Mouse (Mus musculus) liver, adult (tissue): ENCODE measurements around the gene Mrps18c.

ENCODE experiments used
- GATA4 ChIP-seq: IDR thresholded peaks from 2 replicates; pipeline ENCODE4 v1.6.1; 2014; ENCODE audit warnings: mild to moderate bottlenecking, low read length; ENCODE audit not compliant: insufficient replicate concordance

The Mrps18c gene

DNA sequence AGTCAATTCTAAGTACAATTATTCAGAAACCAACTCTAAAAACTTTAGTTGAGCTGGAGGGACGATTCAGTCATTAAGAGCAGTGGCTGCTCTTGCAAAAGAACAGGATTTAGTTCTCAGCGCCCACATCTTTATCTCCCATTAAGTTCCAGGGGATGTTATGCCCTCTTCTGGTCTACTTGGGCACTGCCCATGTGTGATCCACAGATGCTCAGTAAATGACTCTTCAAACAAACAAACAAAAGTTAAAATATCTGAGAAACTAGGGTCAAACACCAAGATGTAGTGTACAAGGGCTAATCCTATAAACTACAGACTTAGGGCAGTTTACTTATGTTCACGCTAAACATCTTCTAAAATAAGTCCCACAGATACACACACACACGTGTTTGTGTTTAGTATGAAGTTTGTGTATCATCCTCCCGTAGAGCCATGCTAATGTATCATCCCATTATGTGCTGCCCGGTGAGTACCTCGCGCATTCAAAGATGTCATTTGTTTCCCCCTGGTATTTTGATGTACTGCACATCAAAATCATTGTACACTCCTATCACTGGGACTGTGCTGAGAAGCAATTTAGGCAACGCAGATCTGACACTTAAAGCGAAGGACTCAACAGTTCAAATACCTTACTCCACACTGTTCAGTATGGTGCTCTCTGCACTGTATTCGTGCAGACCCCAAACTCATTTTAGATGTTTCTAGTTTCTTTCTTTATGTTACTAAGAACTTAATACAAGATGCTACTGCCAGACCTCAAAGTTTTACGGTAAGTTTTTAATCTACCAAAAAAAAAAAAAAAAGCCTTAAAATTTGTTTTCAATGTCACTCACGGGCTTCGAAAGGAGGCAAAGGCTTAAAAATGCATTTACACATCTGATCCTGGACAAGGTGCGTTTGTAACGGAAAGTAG, 21.4 kb downstream of the Mrps18c start:
- TF ChIP-seq GATA4 = no peak

DNA sequence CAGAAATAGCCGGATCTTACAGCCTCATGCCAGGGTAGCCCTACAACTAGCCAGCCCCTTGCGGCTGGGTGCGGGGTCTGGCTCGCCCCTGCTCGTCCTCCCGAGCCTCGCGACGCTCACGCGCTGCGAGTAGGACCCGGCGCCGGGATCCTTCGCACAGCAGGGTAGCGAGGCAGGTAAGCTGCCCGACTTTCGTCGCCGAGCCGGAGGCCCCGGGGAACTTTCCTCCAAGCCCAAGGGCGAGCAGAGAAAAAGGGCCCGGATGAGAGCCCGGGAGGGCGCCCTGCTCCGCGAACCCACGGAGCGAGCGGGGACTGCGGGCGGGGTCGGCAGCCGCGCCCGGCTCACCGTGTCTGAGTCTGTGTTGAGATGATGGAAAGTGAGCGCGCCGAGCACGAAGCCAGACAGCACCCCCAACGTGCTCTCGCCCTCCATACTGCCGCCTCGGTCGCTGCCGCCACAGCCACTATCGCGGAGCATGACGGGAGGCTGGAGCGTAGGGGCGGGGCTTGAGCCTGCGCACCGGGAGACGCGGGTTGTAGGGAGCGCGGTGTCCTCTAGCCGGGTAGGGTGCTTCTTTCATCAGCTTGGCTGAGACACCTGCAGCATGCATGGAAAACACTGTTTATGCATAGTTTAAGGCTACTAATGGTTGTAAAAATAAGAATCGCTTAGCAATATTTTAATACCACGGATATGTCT, 22.2 kb downstream of the Mrps18c start, which contains the start of gene Abraxas1:
TSS of gene Abraxas1 (minus strand) at position 483 of the 702 bp plus-strand sequence.
- peak; percentile 35; the same call in 1 of the 2 replicates for TF ChIP-seq GATA4

DNA sequence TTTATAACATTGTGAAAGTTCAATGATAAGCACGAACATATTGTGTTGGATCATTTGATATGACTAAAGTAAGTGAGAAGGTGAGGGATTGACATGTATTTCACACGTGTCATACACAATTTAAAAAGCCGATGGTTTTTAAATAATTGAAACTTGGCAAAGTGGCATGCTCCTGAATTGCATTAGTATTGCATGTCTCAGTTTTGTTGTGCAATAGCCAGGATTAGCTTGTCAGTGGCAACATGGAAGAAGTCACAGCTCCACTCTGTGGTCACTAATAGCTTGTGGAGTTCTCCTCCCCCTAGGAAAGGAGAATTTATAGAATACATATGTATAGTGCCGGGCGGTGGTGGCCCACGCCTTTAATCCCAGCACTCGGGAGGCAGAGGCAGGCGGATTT, 22.9 kb downstream of the Mrps18c start:
- TF ChIP-seq GATA4 = no peak

DNA sequence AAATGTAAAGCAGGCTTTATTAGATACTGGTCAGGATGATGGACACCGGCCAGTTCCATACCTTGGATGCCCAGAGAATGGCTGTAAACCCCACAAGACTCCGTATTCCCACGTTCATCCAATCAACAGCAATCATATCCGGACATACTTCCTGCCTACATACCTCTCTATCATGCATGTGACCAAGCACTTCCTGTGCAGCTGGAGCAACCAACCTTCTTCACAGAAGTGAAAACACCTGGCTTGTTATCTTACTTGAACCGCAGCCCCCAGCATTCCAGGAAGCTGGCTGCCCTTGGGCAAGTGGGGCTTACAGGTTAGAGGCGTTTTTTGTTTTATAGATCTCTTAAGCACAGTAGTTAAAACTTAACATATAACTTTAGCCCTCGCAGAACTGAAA, 24.4 kb downstream of the Mrps18c start:
- TF ChIP-seq GATA4 = no peak

DNA sequence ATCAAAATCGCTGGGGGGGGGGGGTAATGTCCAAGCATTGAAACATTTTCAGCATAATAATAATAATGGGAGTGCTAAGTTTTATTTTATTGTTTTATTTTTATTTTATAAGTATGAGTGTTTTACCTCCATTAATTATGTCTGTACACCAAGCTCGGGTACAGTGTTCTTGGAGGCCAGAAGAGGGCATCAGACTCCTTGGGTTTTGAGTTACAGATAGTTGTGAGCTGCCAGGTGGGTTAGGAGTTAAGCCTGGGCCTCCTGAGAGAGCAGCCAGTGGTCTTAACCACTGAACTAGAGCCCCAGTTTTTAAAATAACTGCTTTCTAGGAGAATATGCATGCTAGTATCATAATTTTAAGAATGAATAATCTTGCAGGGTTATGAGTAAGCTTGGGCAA, 27.5 kb downstream of the Mrps18c start:
- no peak for TF ChIP-seq GATA4

DNA sequence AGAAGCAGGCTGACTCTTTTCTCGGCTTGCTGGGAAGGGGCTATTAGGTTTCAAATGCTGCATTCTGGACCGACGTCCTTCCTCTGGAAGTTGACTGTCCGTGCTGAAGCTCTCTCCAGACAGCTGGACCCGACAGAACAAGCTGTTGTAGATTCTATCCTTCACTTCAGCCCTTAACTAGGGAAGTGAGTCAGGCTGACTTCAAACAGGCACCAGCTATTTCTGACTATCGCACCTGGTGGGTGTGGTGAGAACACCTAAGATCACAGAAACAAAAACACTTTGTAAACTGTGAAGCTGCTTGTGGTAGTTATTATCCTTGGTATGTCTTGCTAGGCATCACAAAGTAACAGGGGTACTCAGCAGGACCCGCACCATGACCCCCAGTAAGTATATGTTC, 28.1 kb downstream of the Mrps18c start:
- no peak for TF ChIP-seq GATA4

DNA sequence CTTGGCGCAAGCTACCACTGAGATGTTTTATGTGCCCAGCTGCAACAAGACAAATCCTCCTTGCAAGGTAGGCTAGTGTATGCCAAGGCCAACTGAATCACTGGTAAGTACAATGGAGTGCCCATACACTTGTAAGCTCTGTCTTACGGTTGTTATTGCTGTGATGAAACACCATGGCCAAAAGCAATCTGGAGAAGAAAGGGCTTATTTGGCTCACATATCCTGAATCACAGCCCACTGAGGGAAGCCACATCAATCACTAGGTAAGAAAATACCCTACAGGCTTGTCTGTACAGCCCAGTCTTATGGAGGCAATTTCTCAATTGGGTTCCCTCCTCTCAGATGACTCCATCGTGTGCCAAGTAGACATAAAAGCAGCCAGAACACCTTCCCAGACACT, 30.3 kb downstream of the Mrps18c start:
- TF ChIP-seq GATA4 = no peak

DNA sequence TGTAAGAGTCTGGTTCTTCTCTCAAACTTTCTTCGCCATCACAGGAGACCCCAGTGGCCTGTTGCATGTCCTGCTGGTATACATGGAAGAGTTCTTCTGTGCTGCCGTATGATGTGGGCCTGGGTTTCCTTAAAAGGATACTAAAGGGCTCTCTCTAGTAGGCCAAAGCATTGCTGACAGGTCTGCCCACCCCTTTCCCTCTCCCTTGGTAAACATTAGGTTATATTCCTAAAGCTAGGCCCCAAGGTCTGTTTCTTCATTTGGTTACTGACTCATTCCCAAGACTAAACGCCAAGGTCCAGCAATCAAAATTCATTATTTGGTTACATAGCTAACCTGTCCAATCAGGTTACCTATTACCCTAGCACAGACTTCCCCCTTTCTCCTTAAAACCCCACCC, 34.3 kb downstream of the Mrps18c start:
- TF ChIP-seq GATA4 = no peak

DNA sequence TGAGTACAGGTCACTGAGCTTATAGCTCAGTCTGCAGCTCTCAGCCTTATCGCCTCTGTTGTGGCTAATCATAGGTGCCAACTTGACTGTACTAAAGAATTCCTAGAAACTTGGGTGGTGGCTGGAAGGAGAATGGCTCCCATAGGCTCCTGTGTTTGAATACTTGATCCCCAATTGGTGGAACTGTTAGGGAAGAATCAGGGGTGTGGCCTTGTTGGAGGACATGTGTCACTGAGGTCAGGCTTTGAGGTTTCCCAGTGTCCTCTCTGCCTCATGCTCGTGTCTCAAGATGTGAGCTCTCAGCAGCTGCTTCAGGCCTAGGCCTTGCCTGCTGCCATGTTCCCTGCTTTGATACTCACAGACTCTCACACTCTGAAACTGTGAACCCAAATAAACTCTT, 35.4 kb downstream of the Mrps18c start:
- no peak for TF ChIP-seq GATA4

DNA sequence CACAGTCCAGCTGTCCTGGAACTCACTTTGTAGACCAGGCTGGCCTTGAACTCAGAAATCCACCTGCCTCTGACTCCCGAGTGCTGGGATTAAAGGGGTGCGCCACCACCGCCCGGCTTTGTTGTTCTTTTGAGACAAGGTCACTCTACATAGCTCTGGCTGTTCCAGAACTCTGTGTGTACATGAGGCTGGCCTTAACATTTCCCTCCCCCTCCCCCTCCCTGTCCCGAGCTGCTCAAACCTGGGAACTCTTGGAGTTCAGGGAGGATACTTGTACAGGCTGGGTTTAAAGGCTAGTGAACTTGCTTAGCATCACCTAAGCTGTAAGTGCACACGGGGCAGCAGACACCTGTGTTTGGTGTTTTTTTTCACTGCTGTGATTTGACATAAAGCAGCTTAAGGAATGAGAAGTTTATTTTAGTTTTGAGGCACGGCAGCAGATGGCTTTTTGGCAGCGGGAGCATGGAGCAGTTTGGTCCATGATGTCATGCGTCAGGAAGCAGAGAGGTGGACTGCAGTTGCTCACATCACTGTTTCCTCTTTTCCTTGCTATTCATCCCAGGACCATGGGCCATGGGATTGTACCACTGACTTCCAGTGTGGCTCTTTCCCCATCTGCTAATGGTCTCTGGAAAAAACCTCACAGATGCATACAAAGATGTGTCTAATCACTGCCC, 37.6 kb downstream of the Mrps18c start:
- TF ChIP-seq GATA4 = no peak

DNA sequence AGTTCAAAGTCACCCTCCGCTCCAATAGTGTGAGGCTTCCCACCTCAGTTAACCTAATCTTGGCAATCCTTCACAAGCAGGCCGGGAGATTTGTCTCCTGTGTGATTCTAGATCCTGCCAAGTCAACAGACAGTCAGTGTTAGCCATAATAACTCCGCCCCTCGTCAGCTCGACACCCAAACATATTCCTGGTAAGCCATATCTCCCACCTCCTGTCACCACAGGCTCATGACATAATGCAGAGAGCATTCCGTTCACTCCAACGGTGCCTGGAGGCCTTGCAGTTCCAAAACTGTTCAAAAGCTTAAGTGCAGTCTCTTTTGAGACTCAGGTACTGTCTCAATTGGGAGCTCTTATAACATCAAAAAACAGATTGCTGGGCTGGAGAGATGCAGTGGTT, 39.5 kb downstream of the Mrps18c start:
- no peak for TF ChIP-seq GATA4

DNA sequence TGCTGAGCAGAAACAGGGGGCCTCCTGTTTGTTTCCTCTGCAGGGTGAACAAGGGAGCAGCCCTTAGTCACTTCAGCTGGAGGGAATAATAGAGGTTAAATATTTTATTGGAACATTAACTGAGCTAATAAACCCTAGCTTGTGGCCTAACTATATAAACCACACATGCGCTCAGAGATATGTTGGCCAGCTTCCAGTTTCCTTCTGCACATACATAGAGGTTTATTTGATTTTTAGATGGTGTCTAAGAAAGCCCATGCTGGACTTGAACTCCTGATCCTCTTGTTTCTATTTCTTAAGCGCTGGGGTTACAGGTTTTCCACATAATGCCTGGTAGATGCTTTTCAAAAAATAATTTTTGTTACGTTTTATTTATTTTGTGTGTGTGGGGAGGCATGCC, 46.1 kb downstream of the Mrps18c start:
- TF ChIP-seq GATA4 = no peak

DNA sequence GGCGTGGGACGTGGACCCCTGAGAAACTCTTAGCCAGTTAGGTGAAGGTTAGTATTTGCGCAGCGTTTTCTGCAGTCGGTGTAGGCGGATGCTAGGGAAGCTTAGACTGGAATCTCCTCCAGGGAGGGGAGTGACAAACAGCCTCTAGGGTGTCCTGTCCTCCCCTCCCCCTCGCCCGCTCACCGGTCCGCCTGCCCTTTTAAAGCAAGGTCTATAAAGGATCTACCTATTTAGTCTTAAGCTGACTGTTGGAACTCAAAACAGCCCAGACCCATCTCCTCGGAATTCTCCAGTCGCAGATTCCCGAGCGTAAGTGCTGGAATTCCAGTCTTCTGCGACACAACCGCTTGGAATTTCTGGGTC, 47.0 kb downstream of the Mrps18c start, which contains the start of gene Gpat3:
TSS of gene Gpat3 (plus strand) at position 229 of the 363 bp plus-strand sequence.
- TF ChIP-seq GATA4 = no peak

DNA sequence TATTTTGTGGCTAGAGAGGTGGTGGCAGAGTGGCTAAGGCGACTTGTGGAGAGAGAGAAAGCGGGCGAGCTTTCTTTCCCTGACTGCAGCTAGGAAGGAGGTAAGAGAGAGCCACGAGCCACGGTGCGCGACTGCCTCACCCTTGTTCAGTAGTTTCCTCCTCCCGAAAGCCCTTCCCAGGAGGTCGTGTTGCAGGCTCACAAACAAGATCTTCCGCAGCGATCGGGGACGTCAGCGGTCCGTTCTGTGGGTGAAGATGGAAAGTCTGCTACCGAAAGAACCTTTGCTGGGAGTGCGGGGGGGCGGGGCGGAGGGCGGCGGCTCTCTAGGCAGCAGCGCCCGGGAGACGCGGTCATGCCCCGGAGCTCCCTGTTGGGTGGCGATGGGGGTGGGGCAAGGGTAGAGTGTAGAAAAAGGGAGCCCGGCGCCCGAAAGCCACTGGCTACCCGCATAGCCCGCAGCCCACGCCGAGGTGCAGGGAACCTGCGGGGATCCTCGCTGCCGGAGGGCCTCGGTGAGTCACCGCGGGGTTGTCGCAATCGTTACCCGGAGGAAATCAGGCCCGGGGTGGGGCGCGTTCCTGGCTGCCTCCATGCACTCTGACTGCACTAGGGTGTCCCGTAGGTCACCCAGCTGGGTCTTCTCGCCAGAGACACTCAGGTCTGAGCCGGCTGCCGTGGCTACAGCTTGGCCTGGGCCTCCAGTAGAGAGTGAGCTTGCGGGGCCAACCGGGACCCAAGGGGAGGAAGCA, 47.6 kb downstream of the Mrps18c start:
- TF ChIP-seq GATA4 = no peak

DNA sequence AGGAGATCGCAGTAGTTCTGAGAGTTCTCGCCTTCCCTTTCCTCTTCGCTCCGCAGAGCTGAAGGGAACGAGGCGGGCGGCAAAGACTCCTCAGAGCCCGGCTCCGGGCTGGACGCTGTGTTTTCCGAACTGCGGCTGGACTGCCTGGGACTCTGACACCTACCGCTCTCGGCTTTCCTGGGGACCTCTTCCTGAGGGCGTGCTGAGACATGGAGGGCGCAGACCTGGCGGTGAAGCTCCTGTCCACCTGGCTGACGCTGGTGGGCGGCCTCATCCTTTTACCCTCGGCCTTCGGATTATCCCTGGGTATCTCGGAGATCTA, 48.1 kb downstream of the Mrps18c start:
- no peak for TF ChIP-seq GATA4
